8 mouse cellular contexts compared by ENCODE assay signal in genomic region chr14:55578668-55579269, GRCm38 (mm10). TPM values are rescaled to one million over a fixed set of nuclear protein-coding genes. Genes with fewer than 3 reads are reported as not detected.
DNase-seq lines count a peak whose midpoint lies in the region; ATAC-seq and TF ChIP-seq lines count a peak whose summit lies in the region.

No protein-coding gene starts in this region.

- H3K27ac ChIP-seq in embryonic facial prominence, embryonic 11.5 days (replicated peaks; ENCODE audit: low read depth, low read length): peak overlapping the region; percentile 48; the same call in 1 of the 2 replicates
- peak overlapping the region; percentile 90 for H3K27ac ChIP-seq in heart, postnatal 0 days (ENCODE audit: low read depth)

- no peaks in the 10 kb centered on the region for H3K79me2 ChIP-seq in C2C12 (ENCODE audit: control insufficient read depth, insufficient read depth)

- no peaks in the 10 kb centered on the region for H3K79me3 ChIP-seq in C2C12 (ENCODE audit: low read depth)

- peak overlapping the region; percentile 81 for H3K4me2 ChIP-seq in embryonic facial prominence, embryonic 11.5 days (ENCODE audit: low read depth, low read length)
- H3K4me2 ChIP-seq in heart, postnatal 0 days (ENCODE audit: low read depth, low read length): peak overlapping the region; percentile 82

- 33% methylated on average over 6 of the region's 6 CpGs for WGBS in embryonic facial prominence, embryonic 11.5 days
- WGBS in heart, postnatal 0 days: 23% methylated on average over 6 of the region's 6 CpGs

- H3K27me3 ChIP-seq in C2C12 (ENCODE audit: control insufficient read depth, insufficient read depth, insufficient read length) (no peaks in the 10 kb centered on the region), G1E (ENCODE audit: insufficient read depth, low read length) (no peaks in the 10 kb centered on the region; the same call in 1 of the 2 replicates)
- H3K27me3 ChIP-seq in embryonic facial prominence, embryonic 11.5 days (ENCODE audit: control insufficient read depth, insufficient read depth, low read length): no peaks in the 10 kb centered on the region
- no peaks in the 10 kb centered on the region for H3K27me3 ChIP-seq in heart, postnatal 0 days (ENCODE audit: control insufficient read depth, insufficient read depth, low read length)

- peak; percentile 25; the same call in 1 of the 2 replicates for ATAC-seq in G1E (ENCODE audit: extremely low read depth, insufficient number of reproducible peaks, low FRiP score, poor library complexity, severe bottlenecking)
- ATAC-seq in embryonic facial prominence, embryonic 11.5 days (replicated peaks; ENCODE audit: insufficient number of reproducible peaks, low FRiP score, low TSS enrichment, low read depth): peak; percentile 53
- peak; percentile 18 for ATAC-seq in heart, postnatal 0 days (ENCODE audit: insufficient read depth, low read depth)

- H3ac ChIP-seq in C2C12 (ENCODE audit: control insufficient read depth, insufficient read length, low read depth): peak overlapping the region; percentile 78

- TF ChIP-seq EP300 in heart, postnatal 0 days (IDR thresholded peaks at IDR 0.05; ENCODE audit: low read depth): no peak

- H3K36me3 ChIP-seq in C2C12 (ENCODE audit: control insufficient read depth, insufficient read depth) (peaks cover 3% of the 10 kb centered on the region), G1E (replicated peaks) (peaks cover 40% of the 10 kb centered on the region)
- no peaks in the 10 kb centered on the region for H3K36me3 ChIP-seq in embryonic facial prominence, embryonic 11.5 days (replicated peaks; ENCODE audit: control insufficient read depth, insufficient read depth, low read depth, low read length)
- peaks cover 27% of the 10 kb centered on the region for H3K36me3 ChIP-seq in heart, postnatal 0 days (replicated peaks; ENCODE audit: control insufficient read depth, insufficient read depth, low read length)

- H3K4me1 ChIP-seq in G1E (ENCODE audit: insufficient read depth, low read depth, low read length): peaks cover 72% of the 10 kb centered on the region
- peaks cover 4% of the 10 kb centered on the region; the same call in 1 of the 2 replicates for H3K4me1 ChIP-seq in embryonic facial prominence, embryonic 11.5 days (ENCODE audit: control insufficient read depth, insufficient read depth, low read length)
- peaks cover 20% of the 10 kb centered on the region; the same call in 1 of the 2 replicates for H3K4me1 ChIP-seq in heart, postnatal 0 days (ENCODE audit: control insufficient read depth, insufficient read depth)

- H3K9ac ChIP-seq in embryonic facial prominence, embryonic 11.5 days (replicated peaks; ENCODE audit: low read length): peak overlapping the region; percentile 83
- H3K9ac ChIP-seq in heart, postnatal 0 days (replicated peaks; ENCODE audit: low read depth, low read length): peak overlapping the region; percentile 81

- peak overlapping the region; percentile 61 for H3K4me3 ChIP-seq in C2C12 (ENCODE audit: insufficient read depth, poor library complexity, severe bottlenecking)
- H3K4me3 ChIP-seq in G1E (ENCODE audit: low read depth, low read length): peak overlapping the region; percentile 79
- H3K4me3 ChIP-seq in embryonic facial prominence, embryonic 11.5 days (ENCODE audit: low read depth, low read length): peak overlapping the region; percentile 52
- H3K4me3 ChIP-seq in heart, postnatal 0 days (ENCODE audit: low read depth, low read length): peak overlapping the region; percentile 81

- peak; percentile 29 for DNase-seq in G1E (ENCODE audit: low spot score)
- no peak for DNase-seq in embryonic facial prominence, embryonic 11.5 days (ENCODE audit: low spot score)
- DNase-seq in heart, postnatal 0 days (ENCODE audit: low spot score): peak; percentile 19
- DNase-seq in kidney, postnatal 10 days: peak; percentile 84
- peak; percentile 75 for DNase-seq in lung, postnatal 36 days
- peak; percentile 64 to 75 for DNase-seq in spleen, postnatal 10 days (ENCODE audit: low spot score in 2 of 2)
- no peak for DNase-seq in c-Kit-positive CD71-positive TER-119-positive erythroid progenitor cells, embryonic 14.5 days (ENCODE audit: low spot score)

- H3K9me3 ChIP-seq in G1E (replicated peaks): no peaks in the 10 kb centered on the region
- H3K9me3 ChIP-seq in embryonic facial prominence, embryonic 11.5 days (replicated peaks; ENCODE audit: control insufficient read depth, low read length): no peaks in the 10 kb centered on the region
- H3K9me3 ChIP-seq in heart, postnatal 0 days (replicated peaks; ENCODE audit: control insufficient read depth, low read length): no peaks in the 10 kb centered on the region

- TF ChIP-seq CTCF in C2C12 (IDR thresholded peaks at IDR 0.05; ENCODE audit: control insufficient read depth, insufficient read depth, insufficient read length) (no peak), G1E (IDR thresholded peaks at IDR 0.05; ENCODE audit: low read depth, low read length) (no peak)
- no peak for TF ChIP-seq CTCF in heart, postnatal 0 days (IDR thresholded peaks at IDR 0.05; ENCODE audit: low read depth)

TF ChIP-seq in C2C12, 6 proteins besides CTCF, POLR2A, EP300 and RAD21:
- TF ChIP-seq MYOG (IDR thresholded peaks at IDR 0.05; ENCODE audit: control insufficient read depth, extremely low read depth, insufficient read length): no peak
- TF ChIP-seq MYOD1 (IDR thresholded peaks at IDR 0.05; ENCODE audit: control insufficient read depth, insufficient read length, low read depth): no peak
- TF ChIP-seq CEBPB (IDR thresholded peaks at IDR 0.05; ENCODE audit: low read depth): peak; percentile 12
- TF ChIP-seq MAX (IDR thresholded peaks at IDR 0.05): no peak

RNA-seq across cellular contexts. Expression of gene Psme1, which starts 0.8 kb away (rescaled TPM):
- polyA plus RNA-seq in C2C12 (2012; fragmentation: generic; extraction: Trizol) (63.7 TPM), G1E (2012) (141 and 155 TPM in 2 replicates)
- total RNA-seq in G1E (2014; fragmentation: Nextera tagmentation) (598 and 793 TPM in 2 replicates), G1E (2017) (212 and 228 TPM in 2 replicates)
- polyA plus RNA-seq in embryonic facial prominence, embryonic 11.5 days (2014; fragmentation: Nextera tagmentation; extraction: Ambion mirVana): 136 and 139 TPM in 2 replicates
- 145 and 181 TPM in 2 replicates for total RNA-seq in heart, postnatal 0 days (2014; rRNA removed; ENCODE audit: low replicate concordance)
- 250 and 254 TPM in 2 replicates for polyA plus RNA-seq in heart, postnatal 0 days (2015; fragmentation: Nextera tagmentation; extraction: Ambion mirVana)

RNA-seq across cellular contexts. Expression of gene Fitm1, which starts 3.4 kb away (rescaled TPM):
- polyA plus RNA-seq in C2C12 (2012; fragmentation: generic; extraction: Trizol) (0.40 TPM), G1E (2012) (not detected in 2 replicates)
- total RNA-seq in G1E (2014; fragmentation: Nextera tagmentation) (not detected in 2 replicates), G1E (2017) (not detected in 2 replicates)
- 3.6 and 5.9 TPM in 2 replicates for polyA plus RNA-seq in embryonic facial prominence, embryonic 11.5 days (2014; fragmentation: Nextera tagmentation; extraction: Ambion mirVana)
- total RNA-seq in heart, postnatal 0 days (2014; rRNA removed; ENCODE audit: low replicate concordance): 212 and 277 TPM in 2 replicates
- polyA plus RNA-seq in heart, postnatal 0 days (2015; fragmentation: Nextera tagmentation; extraction: Ambion mirVana): 181 and 195 TPM in 2 replicates

RNA-seq across cellular contexts. Expression of gene Emc9, which starts 6.3 kb away (rescaled TPM):
- polyA plus RNA-seq in C2C12 (2012; fragmentation: generic; extraction: Trizol) (7.5 TPM), G1E (2012) (19.5 and 20.2 TPM in 2 replicates)
- total RNA-seq in G1E (2014; fragmentation: Nextera tagmentation) (16.7 and 20.0 TPM in 2 replicates), G1E (2017) (17.9 and 23.6 TPM in 2 replicates)
- polyA plus RNA-seq in embryonic facial prominence, embryonic 11.5 days (2014; fragmentation: Nextera tagmentation; extraction: Ambion mirVana): 3.8 and 5.3 TPM in 2 replicates
- 36.1 and 37.6 TPM in 2 replicates for total RNA-seq in heart, postnatal 0 days (2014; rRNA removed; ENCODE audit: low replicate concordance)
- polyA plus RNA-seq in heart, postnatal 0 days (2015; fragmentation: Nextera tagmentation; extraction: Ambion mirVana): 52.9 and 54.1 TPM in 2 replicates

RNA-seq across cellular contexts. Expression of gene Psme2, which starts 12.1 kb away (rescaled TPM):
- polyA plus RNA-seq in C2C12 (2012; fragmentation: generic; extraction: Trizol) (110 TPM), G1E (2012) (33.4 and 50.8 TPM in 2 replicates)
- total RNA-seq in G1E (2014; fragmentation: Nextera tagmentation) (59.4 and 109 TPM in 2 replicates), G1E (2017) (163 and 165 TPM in 2 replicates)
- 237 and 259 TPM in 2 replicates for polyA plus RNA-seq in embryonic facial prominence, embryonic 11.5 days (2014; fragmentation: Nextera tagmentation; extraction: Ambion mirVana)
- total RNA-seq in heart, postnatal 0 days (2014; rRNA removed; ENCODE audit: low replicate concordance): 35.3 and 352 TPM in 2 replicates
- 220 and 234 TPM in 2 replicates for polyA plus RNA-seq in heart, postnatal 0 days (2015; fragmentation: Nextera tagmentation; extraction: Ambion mirVana)

RNA-seq across cellular contexts. Expression of gene Rnf31, which starts 12.7 kb away (rescaled TPM):
- polyA plus RNA-seq in C2C12 (2012; fragmentation: generic; extraction: Trizol) (9.4 TPM), G1E (2012) (34.2 and 35.1 TPM in 2 replicates)
- total RNA-seq in G1E (2014; fragmentation: Nextera tagmentation) (23.7 and 43.9 TPM in 2 replicates), G1E (2017) (11.8 and 12.6 TPM in 2 replicates)
- 9.7 and 11.8 TPM in 2 replicates for polyA plus RNA-seq in embryonic facial prominence, embryonic 11.5 days (2014; fragmentation: Nextera tagmentation; extraction: Ambion mirVana)
- 15.0 and 20.1 TPM in 2 replicates for total RNA-seq in heart, postnatal 0 days (2014; rRNA removed; ENCODE audit: low replicate concordance)
- polyA plus RNA-seq in heart, postnatal 0 days (2015; fragmentation: Nextera tagmentation; extraction: Ambion mirVana): 10.3 and 13.6 TPM in 2 replicates

Comparison
In these comparisons a context has a peak if more than half of its experiments do, and no peak if none do; other contexts are left out.
1. DNase-seq: peak in G1E (single experiment), heart, postnatal 0 days (single experiment), kidney, postnatal 10 days (single experiment), lung, postnatal 36 days (single experiment) and spleen, postnatal 10 days (2 of 2); none in embryonic facial prominence, embryonic 11.5 days (single experiment) and c-Kit-positive CD71-positive TER-119-positive erythroid progenitor cells, embryonic 14.5 days (single experiment).
2. RNA of gene Fitm1, which starts 3.4 kb away (polyA plus RNA-seq): 181 to 195 TPM in heart, postnatal 0 days; 3.6 to 5.9 TPM in embryonic facial prominence, embryonic 11.5 days, 0.40 TPM in C2C12 (single experiment) and not detected in G1E; every median in the first group is over 10 times any median in the second.
3. Peak in every context shown above with its lines, with median percentiles within 50 percentile points of each other: H3K4me3 ChIP-seq and ATAC-seq.